Mouse (Mus musculus): ENCODE results near the gene Fzd1.

- no peak for TF ChIP-seq CTCF (IDR thresholded peaks at IDR 0.05; ENCODE audit: insufficient read depth, low read length)
- TF ChIP-seq POLR2A (IDR thresholded peaks at IDR 0.05; ENCODE audit: borderline replicate concordance, extremely low read depth, low read depth, low read length) = no peak
Observed at GRCm38 (mm10) chr5:4732241-4733229, 25.3 kb downstream of the Fzd1 start.
